Mouse (Mus musculus) lung, postnatal 10 days (tissue): ENCODE measurements around the gene Anxa7.

ENCODE experiments used
- DNase-seq: peaks from one replicate; pipeline ENCODE4 v3.0.0; 2021

The Anxa7 gene

GRCm38 (mm10) chr14:20431726-20432125 lies 48.2 kb downstream of the Anxa7 start:
- DNase-seq = no peak

- DNase-seq = no peak
Observed at GRCm38 (mm10) chr14:20429833-20430232, 50.1 kb downstream of the Anxa7 start.

GRCm38 (mm10) chr14:20428593-20428992 lies 51.3 kb downstream of the Anxa7 start:
- no peak for DNase-seq

GRCm38 (mm10) chr14:20423046-20423445 lies 56.9 kb downstream of the Anxa7 start:
- DNase-seq = no peak

- peak; percentile 29 for DNase-seq
Observed at GRCm38 (mm10) chr14:20422257-20422656, 57.7 kb downstream of the Anxa7 start.
